Mouse (Mus musculus) right cerebral cortex, postnatal 4 days (tissue): Measurements from ENCODE around the gene Grm8.

ENCODE experiments used
- DNase-seq: peaks from one replicate; pipeline ENCODE4 v3.0.0-alpha.2; 2022

Gene Grm8

DNA sequence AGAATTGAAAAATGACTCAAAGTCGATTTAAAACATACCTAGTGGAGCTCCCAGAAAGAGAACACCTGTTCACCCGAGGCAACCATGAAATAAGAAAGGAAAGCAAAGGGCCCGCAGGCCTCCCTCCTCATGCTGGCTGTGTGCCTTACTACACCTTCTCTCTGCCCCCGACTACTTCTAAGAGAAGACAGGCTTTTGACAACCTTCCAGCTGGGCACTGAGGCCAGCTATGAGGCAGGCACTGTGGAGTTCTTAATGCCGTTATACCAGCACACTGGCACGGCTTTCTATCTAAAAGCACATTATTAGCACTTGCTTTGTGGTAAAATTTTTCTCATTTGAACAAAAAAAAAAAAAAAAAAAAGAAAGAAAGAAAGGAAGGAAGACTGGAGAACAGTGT, 589.5 kb downstream of the Grm8 start:
- DNase-seq = peak; percentile 1

DNA sequence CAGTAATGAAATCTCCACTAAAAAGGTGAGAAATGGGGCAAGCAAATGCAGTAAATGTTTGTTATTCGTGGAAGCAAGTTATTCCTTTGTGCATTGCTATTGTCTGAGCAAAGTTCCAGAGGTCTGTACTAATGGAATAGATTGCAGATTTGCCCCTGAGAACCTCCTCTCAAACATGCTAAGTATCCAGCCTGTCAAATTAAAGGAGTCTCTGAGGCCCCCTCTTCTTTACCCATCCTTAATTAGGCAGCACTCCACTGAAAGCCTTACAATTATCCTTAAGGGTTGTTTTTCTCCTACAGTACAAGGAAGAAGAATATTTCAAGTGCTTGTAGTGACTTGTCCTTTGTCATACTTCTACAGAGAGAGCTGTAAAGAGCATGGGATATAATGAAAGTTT, 617.4 kb downstream of the Grm8 start:
- no peak for DNase-seq

DNA sequence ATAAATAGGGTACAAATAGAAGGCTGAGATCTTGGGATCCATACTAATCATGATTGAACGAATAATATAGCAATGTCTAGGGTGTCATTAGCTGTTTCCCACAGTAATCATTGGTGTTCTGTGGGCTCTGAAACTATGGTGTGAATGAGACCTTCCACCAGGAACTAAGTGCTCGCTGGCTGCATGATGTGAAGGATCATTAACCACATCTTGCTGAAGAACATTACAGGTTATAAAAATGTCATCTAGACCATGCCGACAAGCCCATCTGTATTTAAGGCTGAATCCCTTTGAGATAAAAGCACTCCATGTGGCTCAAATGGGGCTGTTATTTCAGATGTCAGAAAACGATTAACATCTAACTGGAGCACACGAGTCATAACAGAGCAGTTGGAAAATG, 674.0 kb downstream of the Grm8 start:
- no peak for DNase-seq

DNA sequence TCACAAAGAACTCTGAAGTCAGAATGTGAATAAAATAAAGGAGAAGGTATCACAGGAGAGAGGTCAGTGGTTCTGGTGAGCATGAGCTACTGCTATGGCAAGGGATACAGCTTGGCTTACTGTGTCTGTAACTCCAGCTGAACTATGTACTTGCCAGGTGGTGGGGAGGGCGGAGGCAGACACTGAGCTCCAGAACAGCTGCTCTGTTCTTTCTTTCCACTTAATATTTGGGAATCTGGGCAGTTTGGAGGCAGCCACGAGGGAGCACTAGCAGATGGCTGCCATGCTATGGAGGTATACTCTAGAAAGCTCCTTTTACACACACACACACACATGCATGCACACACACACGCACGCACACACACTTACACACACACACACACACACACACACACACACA, 726.5 kb downstream of the Grm8 start:
- DNase-seq = no peak

DNA sequence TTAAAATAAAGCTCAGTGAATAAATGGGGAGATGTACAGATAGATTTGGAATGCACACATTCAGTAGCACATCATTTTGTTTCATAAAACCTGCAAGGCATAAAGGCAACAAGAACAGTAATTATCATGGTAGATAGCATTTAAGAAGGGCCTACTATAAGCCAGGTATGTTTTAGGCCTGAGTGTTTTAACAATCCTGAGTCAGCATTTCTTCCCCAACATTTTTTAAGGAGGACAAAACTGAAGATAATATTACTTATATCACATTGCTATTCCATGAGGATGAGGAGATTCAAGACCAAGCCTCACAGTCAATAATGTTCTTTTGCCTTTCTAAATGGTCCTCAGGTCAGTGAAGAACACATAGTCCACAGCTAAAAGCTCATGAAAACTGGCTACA, 762.6 kb downstream of the Grm8 start:
- no peak for DNase-seq

DNA sequence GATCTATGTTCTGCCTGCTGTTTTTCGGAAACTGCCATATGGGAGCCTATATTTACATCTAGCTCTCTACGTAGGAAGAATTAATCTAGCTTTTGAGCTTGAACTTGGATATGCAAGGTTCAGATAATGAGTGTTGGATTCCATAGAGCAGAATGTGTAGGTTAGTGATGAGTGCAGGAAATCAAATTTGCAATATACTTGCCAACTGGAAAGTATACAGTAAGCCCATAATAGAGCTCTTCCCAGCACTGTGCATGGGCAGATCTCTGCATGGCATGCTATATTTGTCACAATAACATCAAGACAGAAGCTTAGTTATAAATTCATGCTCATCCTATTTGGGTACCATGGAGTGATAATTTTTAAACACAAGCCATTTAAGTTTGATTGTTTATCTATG, 763.9 kb downstream of the Grm8 start:
- DNase-seq = no peak

DNA sequence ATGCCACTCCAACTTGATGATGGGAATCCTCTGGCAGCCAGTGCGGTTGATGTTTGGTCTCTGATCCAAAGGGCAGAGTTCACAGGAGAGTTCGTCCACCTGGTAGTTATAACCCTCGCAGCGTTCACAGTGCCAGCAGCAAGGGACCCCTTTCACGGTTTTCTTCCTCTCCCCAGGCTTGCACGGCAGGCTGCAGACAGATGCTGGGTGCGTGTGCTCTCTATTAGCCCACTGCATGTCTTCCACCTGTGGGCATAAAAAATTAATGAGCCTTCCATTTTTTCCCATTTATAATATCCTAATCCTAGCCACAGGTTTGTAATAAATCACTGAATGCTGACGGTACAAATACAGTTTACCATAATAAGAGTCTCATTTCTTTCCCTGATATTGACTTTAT, 771.2 kb downstream of the Grm8 start:
- DNase-seq = no peak

DNA sequence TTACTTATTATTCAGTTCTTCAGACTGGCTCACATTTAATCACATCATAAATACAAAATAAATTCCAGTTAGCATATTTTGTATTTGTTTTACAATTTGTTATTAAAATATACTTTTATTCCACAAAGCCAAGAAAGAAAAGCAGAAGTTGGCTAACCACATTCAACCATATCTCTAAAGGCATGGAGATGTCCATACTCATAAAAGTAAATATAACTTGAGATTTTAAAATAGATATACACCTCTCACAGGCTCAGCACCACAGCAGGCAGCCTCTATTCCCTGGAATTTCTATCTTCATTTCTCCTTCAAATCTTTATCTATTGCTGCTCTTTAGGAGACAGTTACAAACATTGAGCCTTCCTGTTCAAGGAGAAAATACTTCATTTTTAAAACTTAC, 774.5 kb downstream of the Grm8 start:
- no peak for DNase-seq

DNA sequence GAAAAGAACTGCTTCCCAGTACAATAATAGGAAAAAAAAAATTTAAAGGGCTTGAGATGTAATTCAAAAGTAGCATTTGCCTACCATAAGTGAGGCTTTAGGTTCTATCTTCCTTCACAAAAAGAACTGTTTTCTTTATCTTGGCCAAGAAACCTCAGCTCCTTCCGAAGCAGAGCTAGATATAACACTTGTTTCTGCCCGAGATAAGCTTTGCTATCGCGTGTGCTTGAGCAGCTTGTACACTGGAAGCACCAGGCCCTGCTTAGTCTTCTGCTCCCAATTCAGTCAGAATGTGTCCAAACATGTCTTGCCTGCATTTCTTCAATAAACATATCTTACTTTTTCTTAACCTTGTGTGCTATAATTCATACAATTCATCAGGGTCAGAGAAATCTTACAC, 783.8 kb downstream of the Grm8 start:
- DNase-seq = no peak

DNA sequence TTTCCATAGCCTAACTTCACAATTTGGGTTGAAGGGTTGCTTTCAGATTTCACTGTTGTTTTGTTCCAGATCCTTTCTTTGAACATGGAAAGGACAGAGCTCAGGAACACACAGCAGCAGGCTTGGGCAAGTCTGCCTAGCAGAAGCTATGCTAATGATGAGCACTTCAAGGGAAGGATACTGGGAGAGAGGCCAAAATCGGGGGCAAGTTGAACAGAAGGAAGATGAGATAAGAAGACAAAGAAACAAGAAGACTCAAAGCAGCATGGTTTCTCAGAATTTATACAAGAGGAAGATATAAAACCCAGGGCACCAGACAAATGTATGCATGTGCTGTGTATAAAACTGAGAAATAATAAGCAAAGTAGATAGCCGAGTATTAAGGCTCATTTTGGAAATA, 786.7 kb downstream of the Grm8 start:
- DNase-seq = peak; percentile 4

DNA sequence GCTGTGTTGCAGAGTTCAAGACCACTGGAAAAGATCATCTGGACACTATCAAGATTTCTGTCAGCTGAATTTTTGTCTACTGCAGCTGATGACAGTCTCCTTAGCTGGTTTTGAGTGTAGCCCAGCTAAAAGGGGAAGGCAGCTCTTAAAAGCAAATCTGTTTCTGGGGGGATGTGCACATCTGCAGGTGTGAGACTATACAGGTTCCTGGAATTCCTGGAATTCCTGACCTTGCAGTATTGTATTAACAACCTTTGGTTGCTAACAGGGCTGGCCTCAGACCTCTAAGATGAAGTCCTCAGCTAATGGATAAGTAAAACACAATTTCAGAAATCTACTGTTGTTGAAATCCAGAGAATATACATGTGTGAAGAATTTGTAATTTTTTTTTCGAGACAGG, 788.7 kb downstream of the Grm8 start:
- DNase-seq = no peak

DNA sequence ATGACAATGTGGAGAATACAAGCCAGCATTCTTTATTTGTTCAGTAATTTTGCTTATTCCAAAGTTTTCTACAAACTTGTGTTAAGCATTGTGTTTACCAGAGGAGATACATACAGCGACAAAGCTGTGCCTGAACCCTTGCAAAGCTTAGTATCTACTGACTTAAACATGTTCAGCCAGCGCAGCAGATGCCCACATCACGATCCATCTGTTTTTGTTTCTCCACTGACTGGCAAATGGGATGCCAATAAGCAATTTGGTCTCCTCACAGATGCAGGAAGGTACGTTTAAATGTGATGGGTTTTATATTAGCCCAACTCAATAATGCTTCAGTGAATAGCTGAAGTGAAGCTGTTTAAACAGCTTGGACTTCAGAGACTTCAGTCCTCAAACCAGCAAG, 794.8 kb downstream of the Grm8 start:
- no peak for DNase-seq

DNA sequence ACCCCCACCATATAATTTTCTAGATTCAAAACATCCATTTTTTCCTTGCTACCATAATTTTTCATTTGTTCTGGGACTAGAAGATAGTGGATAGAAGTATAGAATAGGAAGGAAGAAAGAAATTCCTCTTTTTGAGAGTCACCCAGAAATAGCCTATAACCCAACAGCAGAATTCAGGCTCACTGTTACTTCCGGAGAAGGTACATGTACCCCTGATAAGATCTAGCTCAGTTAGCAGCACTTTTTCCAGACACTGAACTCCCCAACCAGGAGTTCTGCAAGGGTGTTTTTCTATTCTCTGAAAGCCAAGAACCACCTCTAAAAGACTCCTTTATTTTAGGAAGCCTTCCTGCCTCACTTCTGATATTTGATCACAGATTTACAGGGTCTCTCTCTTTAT, 816.4 kb downstream of the Grm8 start:
- no peak for DNase-seq

DNA sequence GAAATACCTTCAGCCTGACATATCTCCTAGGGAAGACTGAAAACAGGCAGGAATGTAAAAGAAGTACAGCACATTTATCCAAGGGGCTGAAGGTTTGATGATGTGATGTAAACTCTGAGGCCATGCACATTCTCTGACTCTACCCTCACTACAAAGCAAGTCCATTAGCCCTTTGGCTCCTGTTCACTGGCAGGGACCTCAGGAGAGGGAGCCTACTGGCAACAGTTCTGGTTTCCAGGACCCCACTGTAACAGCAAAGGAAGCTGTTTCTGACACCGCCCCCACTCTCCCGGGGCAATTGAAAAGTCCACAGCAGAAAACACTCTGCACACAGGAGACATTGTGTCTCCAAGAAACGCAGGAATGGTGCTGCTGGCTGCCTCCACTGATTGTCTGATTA, 817.6 kb downstream of the Grm8 start:
- DNase-seq = no peak

DNA sequence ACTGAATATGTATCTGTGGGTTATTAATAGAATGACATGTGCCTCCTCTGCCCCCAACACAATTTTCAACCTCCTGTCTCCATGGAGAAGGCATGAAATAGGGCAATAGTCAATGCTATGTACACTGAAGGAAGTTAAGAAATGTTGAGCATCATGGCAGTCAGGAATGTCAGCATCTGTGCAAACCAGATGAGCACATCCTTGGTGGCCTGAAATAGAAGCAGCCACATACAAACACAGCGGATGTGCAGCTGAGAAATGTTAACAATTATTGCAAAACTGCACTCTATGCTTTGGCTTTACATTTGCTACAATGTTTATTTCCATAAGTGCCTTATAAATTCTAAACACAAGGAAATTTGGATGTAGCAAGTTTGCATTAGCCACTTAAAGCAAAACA, 819.0 kb downstream of the Grm8 start:
- no peak for DNase-seq

DNA sequence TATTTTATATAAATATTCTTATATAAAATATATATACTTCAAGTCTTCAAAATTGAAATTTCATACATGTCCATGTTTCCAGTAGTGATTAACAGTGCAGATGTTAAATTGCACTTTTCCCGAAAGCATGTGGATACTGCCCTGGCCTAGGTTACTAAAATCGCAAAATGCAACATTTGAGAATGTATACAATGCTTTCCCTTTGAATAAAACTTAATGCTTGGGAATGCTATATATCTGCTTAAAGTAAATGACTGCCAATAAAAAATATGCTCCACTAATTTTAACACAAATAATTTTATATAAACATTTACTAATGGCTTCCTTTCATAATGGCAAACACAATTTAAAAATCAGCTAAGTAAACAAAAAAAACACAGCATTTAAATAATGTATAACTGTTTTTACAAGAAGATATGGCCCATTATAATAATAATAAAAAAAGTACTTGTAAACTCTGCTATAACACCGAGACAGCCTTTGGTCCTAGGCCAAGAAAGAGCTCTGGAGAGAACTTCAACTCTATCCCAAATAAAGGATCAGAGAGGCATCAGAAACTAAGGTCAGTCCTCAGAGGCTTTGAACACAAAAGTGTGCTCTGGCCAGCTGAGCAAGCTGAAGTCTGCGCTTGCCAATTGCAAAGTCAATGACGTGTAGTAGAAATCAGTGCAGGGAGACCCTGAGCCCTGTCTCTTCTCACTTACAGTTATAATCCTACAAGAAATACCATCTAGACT, 820.5 kb downstream of the Grm8 start:
- no peak for DNase-seq

DNA sequence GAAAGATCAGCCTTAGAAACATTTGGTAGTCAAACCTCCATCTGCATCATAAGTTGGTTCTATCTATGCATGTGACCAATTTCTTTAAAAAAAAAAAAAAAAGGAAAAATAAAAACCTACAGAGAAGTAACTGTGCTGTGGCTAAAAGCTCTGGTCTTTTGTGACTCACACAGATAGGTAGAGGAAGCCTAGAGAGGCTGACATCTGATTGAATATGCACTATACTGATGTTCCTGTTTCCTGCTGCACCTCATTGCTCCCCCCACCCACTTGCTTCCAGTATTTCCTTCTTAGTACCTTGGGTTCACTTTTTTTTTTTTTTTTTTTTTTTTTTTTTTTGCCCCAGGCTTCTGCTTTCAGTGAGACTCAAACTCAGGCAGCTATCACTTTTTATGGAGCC, 824.6 kb downstream of the Grm8 start:
- DNase-seq = no peak

DNA sequence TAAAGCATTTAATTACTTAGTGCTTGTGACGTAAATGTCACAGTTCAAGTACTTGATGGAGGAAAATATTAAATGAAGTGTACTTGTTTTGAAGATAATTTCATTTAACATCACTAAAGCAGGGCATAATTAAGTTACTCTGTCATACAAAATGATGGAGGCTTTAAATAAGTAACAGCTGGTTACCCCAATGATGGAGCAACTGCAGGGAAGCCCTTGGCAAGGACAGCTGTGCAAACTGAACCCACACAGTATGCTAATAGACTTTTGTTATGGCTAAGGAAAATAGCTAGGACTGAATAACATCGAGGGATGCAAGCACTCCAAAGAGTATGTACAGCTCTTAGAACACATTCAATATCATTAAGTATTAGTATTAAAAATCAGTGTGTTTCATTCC, 829.6 kb downstream of the Grm8 start:
- DNase-seq = no peak

DNA sequence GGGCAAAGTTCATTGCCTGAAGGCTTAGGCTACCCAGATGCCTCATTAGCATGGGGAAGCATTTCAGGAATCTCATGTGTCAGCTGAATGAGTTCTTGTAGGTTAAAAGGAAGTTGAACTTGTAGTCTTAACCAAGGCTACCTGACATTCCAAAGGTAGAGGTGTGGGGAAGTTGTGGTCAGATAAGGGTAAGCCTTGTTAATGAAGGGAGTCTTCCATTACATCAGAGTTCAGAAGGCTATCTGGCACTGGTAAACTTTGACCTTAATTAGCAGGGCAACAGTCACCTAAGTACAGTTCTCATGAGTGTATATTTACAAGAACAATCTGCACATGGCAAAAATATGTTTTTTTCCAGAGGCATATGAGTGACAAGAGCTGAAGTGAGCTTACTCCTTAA, 870.0 kb downstream of the Grm8 start:
- no peak for DNase-seq

DNA sequence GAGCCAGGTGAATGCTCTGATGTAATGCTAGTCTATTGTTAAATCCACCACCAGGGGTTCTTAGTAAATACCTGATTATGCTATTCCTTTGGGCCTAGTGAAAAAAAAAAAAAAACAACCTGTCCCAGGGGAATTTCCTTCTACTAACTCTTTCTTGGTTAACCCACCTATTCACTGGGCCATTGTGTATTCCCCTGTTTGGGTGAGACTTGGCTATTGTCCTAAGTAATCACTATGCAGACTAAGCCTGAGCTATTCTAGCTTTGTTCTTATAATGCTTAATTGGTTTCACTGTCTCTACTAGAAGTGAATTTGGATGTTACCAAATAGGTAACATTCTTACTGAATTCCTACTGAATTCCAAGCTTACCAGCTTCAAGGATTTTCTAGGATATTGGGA, 872.4 kb downstream of the Grm8 start:
- no peak for DNase-seq

DNA sequence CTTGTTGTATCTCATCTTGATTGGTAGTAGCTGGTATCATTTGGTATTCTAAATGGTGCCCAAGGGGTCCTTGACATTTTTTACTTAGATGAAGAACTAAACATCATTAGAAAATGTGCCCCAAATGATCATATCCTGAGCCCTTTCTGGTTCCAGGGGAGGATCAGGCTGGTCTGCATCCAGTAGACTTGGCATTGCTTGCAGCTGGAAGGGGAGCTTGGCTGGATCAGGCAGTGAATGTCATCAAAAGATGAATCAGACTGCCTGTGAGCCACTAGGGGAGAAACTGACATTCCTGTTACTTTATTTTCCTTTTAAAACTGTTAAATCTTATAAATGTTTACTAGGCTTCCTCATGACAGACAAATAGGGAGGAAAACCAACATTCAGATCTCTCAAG, 894.6 kb downstream of the Grm8 start:
- DNase-seq = no peak

DNA sequence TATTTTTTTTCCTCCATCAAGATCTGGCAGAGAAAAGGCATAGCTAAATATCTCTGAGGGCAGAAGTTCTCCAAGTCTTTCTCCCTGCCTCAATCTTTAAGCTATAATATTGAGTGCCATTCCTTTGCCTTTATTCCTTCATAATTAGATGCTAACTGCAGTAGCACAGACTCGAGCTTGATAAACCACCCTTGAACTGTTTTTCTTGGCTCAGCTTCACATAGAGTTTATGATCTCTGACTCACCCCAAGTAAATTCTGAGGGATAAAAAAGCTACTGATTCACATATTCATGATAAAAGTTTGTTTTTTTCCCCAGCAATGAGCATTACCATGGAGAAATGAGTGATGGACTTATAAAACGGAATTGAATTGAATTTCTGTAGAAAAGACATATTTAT, 895.0 kb downstream of the Grm8 start:
- DNase-seq = no peak
